Mouse (Mus musculus) ES-Bruce4 (cell line): ENCODE measurements around the gene Hnrnpa0. TPM values are rescaled to one million over a fixed set of nuclear protein-coding genes. Genes with fewer than 3 reads are reported as not detected.

Experiments used
- H3K27ac ChIP-seq: 2 replicates; pipeline ENCODE4 v1.5.1; 2012; ENCODE audit warnings: low read length, inconsistent platforms; ENCODE audit not compliant: insufficient read depth
- H3K27me3 ChIP-seq: 2 replicates; pipeline ENCODE4 v1.6.1; 2012; ENCODE audit warnings: mild to moderate bottlenecking, low read length, inconsistent platforms; ENCODE audit not compliant: control insufficient read depth, poor library complexity, insufficient read depth, severe bottlenecking
- H3K36me3 ChIP-seq: 2 replicates; pipeline ENCODE4 v1.6.1; 2012; ENCODE audit warnings: inconsistent platforms, mild to moderate bottlenecking, low read length, moderate library complexity; ENCODE audit not compliant: control insufficient read depth, poor library complexity, insufficient read depth, severe bottlenecking
- H3K4me1 ChIP-seq: one replicate; pipeline ENCODE4 v1.8.1; 2011; ENCODE audit warnings: low read length; ENCODE audit not compliant: control insufficient read depth, insufficient read depth
- H3K4me3 ChIP-seq: 2 replicates; pipeline ENCODE4 v1.5.1; 2011; ENCODE audit warnings: low read depth, mild to moderate bottlenecking, low read length
- H3K9ac ChIP-seq: 2 replicates; pipeline ENCODE4 v1.6.1; 2012; ENCODE audit warnings: low read depth, mild to moderate bottlenecking, inconsistent platforms; ENCODE audit not compliant: poor library complexity, severe bottlenecking
- H3K9me3 ChIP-seq: replicated peaks from 2 replicates; pipeline ENCODE4 v1.6.1; 2012; ENCODE audit warnings: mild to moderate bottlenecking, low read length, inconsistent platforms; ENCODE audit not compliant: control insufficient read depth, poor library complexity, insufficient read depth, severe bottlenecking
- CTCF ChIP-seq: IDR thresholded peaks from one replicate; pipeline ENCODE4 v1.8.1; 2011; ENCODE audit warnings: low read depth, low read length
- EP300 ChIP-seq: IDR thresholded peaks from 2 replicates; pipeline ENCODE4 v1.6.1; 2011; ENCODE audit warnings: low read depth, low read length; ENCODE audit not compliant: insufficient read depth
- POLR2A ChIP-seq: IDR thresholded peaks from one replicate; pipeline ENCODE4 v1.8.1; 2011; ENCODE audit warnings: low read length; ENCODE audit not compliant: insufficient read depth
- polyA plus RNA-seq: library from polyadenylated mRNA; stranded (reverse); fragments of >200 nt; gene quantifications from 2 replicates; pipeline ENCODE4 v1.2.4, GENCODE M21; 2011; ENCODE audit warnings: low read depth; ENCODE audit not compliant: missing spikeins, insufficient read depth, insufficient read length

Hnrnpa0 gene
- polyA plus RNA-seq, 1 experiment, result 166 TPM

- no peak overlapping the region for H3K27ac ChIP-seq
- H3K4me3 ChIP-seq, result peak overlapping the region; percentile 88
- no peaks in the 10 kb centered on the region for H3K27me3 ChIP-seq
- H3K4me1 ChIP-seq, result no peaks in the 10 kb centered on the region
- H3K9ac ChIP-seq, result peak overlapping the region; percentile 60
- no peaks in the 10 kb centered on the region for H3K9me3 ChIP-seq
- TF ChIP-seq CTCF (peak; percentile 93), EP300 (no peak), POLR2A (no peak)
- 0 out of 2 replicates have a peak, but pooled peaks cover 4% of the 10 kb centered on the region for H3K36me3 ChIP-seq
Observed at GRCm38 (mm10) chr13:58158099-58158912, 29.9 kb upstream of the Hnrnpa0 start.

DNA sequence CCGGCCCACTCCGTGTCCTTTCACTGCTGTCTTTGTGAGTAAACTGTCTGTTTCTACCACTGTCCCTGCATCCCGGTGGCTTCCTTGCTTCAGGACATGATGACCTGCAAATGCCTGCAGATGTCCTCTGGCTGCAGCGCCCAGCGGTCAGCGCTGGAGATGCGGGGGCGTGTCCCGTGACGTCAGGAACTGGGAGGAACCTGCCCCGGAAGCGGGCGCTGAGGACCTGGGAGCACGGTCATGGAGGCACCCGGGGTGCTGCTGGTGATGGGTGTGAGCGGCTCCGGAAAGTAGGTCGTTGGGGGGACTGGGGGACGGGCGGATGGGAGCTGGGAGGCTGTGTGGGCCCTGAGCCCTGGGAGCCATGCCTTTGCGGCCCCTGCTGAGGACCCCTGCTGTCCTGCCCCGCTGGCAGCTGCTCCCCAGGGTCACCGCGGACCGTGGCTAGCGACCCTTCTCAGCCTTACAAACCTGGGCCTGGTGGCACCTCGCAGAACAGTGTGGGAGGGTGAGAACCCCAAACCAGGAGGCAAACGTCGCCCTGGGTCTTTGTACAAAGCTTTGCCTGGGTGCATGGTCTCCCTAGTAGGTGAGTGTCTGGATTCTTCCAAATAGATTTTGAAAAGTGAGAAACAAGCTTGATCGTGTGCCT is 29.2 kb upstream of the Hnrnpa0 start, which contains the start of gene Idnk:
Gene Idnk, plus strand, starts transcription at position 203 of the 652 bp plus-strand sequence.
- TF ChIP-seq CTCF (no peak), POLR2A (peak; percentile 54)
- H3K4me3 ChIP-seq, result peak within 1 kb of the TSS; percentile 88
- peak within 1 kb of the TSS; percentile 60 for H3K9ac ChIP-seq
- H3K36me3 ChIP-seq, result 0 out of 2 replicates have a peak, but pooled peaks cover 4% of the 10 kb centered on the region
- H3K4me1 ChIP-seq, result no peaks in the 10 kb centered on the region
- H3K27me3 ChIP-seq, result no peaks in the 10 kb centered on the region
- H3K27ac ChIP-seq, result no peak within 1 kb of the TSS
- no peaks in the 10 kb centered on the region for H3K9me3 ChIP-seq

DNA sequence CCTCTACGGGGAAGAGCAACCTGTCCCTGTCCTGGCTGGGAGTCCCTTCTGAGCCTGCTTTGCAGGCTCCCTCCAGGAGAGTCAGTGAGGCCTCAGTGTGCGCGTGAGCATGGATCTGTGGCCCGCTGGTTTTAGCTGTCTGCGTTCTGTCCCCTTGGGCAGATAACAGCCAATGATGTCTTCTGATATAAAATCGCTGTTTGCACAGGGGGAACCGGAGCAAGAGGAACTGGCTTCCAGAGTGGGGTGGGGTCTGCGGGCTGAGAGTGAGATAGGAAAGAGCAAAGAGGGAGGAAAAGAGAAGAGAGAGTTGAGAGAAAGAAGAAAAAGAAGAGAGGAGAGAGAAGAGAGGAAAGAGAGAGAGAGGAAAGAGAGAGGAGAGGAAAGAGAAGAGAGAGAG is 28.7 kb upstream of the Hnrnpa0 start:
- peak overlapping the region; percentile 88 for H3K4me3 ChIP-seq
- no peak overlapping the region for H3K9ac ChIP-seq
- H3K27me3 ChIP-seq, result no peaks in the 10 kb centered on the region
- no peak overlapping the region for H3K27ac ChIP-seq
- 0 out of 2 replicates have a peak, but pooled peaks cover 4% of the 10 kb centered on the region for H3K36me3 ChIP-seq
- no peaks in the 10 kb centered on the region for H3K9me3 ChIP-seq
- no peaks in the 10 kb centered on the region for H3K4me1 ChIP-seq
- no peak for TF ChIP-seq POLR2A
- no peak for TF ChIP-seq EP300
- TF ChIP-seq CTCF, result no peak

- Histone ChIP-seq H3K9ac (no peak overlapping the region), H3K27ac (no peak overlapping the region), H3K4me1 (no peaks in the 10 kb centered on the region), H3K9me3 (no peaks in the 10 kb centered on the region), H3K36me3 (0 out of 2 replicates have a peak, but pooled peaks cover 4% of the 10 kb centered on the region), H3K27me3 (no peaks in the 10 kb centered on the region), H3K4me3 (no peak overlapping the region)
- TF ChIP-seq POLR2A (no peak), EP300 (no peak), CTCF (no peak)
Observed at GRCm38 (mm10) chr13:58156031-58156430, 27.7 kb upstream of the Hnrnpa0 start.

GRCm38 (mm10) chr13:58150442-58150841 is 22.1 kb upstream of the Hnrnpa0 start:
- H3K27ac ChIP-seq, result no peak overlapping the region
- H3K36me3 ChIP-seq, result no peaks in the 10 kb centered on the region
- no peak for TF ChIP-seq EP300
- no peak for TF ChIP-seq CTCF
- no peak for TF ChIP-seq POLR2A
- no peak overlapping the region for H3K4me3 ChIP-seq
- no peaks in the 10 kb centered on the region for H3K27me3 ChIP-seq
- no peak overlapping the region for H3K9ac ChIP-seq
- H3K4me1 ChIP-seq, result no peaks in the 10 kb centered on the region
- peaks cover 2% of the 10 kb centered on the region; the same call in 1 of the 2 replicates for H3K9me3 ChIP-seq

DNA sequence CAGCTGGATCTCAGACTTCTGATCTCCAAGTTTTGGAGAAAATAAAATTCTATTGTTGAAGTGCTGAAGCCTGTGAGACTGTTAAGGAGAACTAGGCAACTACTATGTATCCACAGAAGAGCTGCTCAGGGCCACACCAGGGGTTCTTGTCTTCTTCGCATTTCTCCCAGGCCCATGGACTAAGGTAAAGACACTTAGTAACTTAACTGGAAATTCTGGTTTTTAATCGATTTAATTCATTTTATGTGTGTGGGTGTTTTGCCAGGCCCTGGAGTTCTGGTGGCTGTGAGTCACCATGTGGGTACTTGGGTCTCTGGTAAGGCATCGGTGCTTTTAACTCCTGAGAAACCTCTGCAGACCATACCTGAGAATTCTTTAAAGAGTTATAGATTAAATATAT is 21.3 kb upstream of the Hnrnpa0 start:
- no peak overlapping the region for H3K9ac ChIP-seq
- H3K27ac ChIP-seq, result no peak overlapping the region
- H3K4me3 ChIP-seq, result no peak overlapping the region
- TF ChIP-seq CTCF (no peak), EP300 (no peak), POLR2A (no peak)
- peaks cover 2% of the 10 kb centered on the region; the same call in 1 of the 2 replicates for H3K9me3 ChIP-seq
- H3K4me1 ChIP-seq, result no peaks in the 10 kb centered on the region
- no peaks in the 10 kb centered on the region for H3K27me3 ChIP-seq
- H3K36me3 ChIP-seq, result no peaks in the 10 kb centered on the region
